Mouse (Mus musculus): ENCODE results near the gene Synpo2.

The Synpo2 gene

DNA sequence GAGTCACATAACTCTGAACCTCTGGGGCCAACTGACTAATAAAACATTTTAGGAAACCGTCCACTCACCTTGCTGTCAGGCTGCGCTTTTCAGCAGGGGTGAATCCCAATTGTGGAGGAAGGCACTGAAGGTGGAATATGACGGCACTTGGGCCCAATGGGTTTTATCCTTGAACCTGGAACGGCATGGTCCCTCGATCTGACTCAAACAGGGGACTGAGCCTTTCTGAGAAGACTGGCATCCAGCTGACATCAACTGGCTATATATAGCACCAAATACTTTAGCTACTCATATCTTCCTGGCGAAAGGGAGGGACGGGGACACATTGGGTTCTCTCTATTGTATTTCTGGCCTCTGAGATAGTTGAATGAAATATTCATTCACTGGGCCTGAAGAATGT lies 201.2 kb downstream of the Synpo2 start, which contains the start of gene Myoz2:
Gene Myoz2, minus strand, starts transcription at position 264 of the 400 bp plus-strand sequence.
- ATAC-seq (ENCODE audit: low TSS enrichment) = no peak

DNA sequence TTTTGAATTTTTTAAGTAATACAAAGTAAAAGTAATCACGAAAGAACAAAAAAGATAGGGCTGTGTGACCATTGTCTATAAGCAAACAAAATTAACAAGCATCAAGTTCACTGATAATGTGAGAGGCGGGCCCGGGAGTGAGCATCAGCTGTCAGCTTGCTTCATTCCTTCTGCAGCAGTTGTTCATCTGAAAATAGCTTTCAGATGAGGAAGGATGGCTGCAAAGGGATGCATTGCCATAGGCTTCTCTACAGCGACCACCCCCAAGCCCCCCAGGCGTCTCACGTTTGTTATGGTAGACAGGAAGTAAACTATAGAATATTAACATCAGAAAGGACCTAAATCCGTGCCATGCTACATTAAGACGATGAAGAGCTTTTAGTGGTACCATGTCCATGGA lies 202.1 kb downstream of the Synpo2 start:
- ATAC-seq (ENCODE audit: low TSS enrichment) = no peak

All from frontal cortex, adult (tissue).